Mouse (Mus musculus) macrophage (primary cell): Measurements from ENCODE around the gene Vmn2r21. TPM values are rescaled to one million over a fixed set of nuclear protein-coding genes. Genes with fewer than 3 reads are reported as not detected.
"Not testable (repeated sequence)": the region's sequence is repeated elsewhere in the genome, so short reads cannot be mapped to it uniquely, and the experiment has no call there.

ENCODE experiments used
- H3K27ac ChIP-seq: fragments of 350-480 bp; formaldehyde crosslinking; 2 replicates; pipeline ENCODE4 v1.9.0; 2021
- H3K36me3 ChIP-seq: fragments of 350-480 bp; formaldehyde crosslinking; 2 replicates; pipeline ENCODE4 v1.9.0; 2021; ENCODE audit errors: inconsistent target
- H3K4me3 ChIP-seq: fragments of 350-480 bp; formaldehyde crosslinking; 2 replicates; pipeline ENCODE4 v1.9.0; 2021; ENCODE audit errors: inconsistent target
- H3K79me2 ChIP-seq: fragments of 350-480 bp; formaldehyde crosslinking; 2 replicates; pipeline ENCODE4 v1.9.0; 2021; ENCODE audit errors: inconsistent target
- WGBS: methylation state at CpG from one replicate; pipeline ENCODE4 v1.1.7; 2026; ENCODE audit warnings: inconsistent platforms; ENCODE audit not compliant: missing documents; 5-methylcytosine and 5-hydroxymethylcytosine counted together
- polyA plus RNA-seq: library from polyadenylated mRNA; stranded (reverse); fragments of 250-400 nt; gene quantifications from 3 replicates; pipeline ENCODE4 v1.2.4, GENCODE M21; 2018; ENCODE audit warnings: inconsistent platforms
- total RNA-seq, 78 experiments: library from RNA; depleted of rRNA; stranded (reverse); fragments of 250-400 nt; gene quantifications; 1 replicate in 9 of 78; 2 replicates in 24 of 78; 3 replicates in 43 of 78; 4 replicates in 2 of 78; pipeline ENCODE4 v1.2.4; 2018; ENCODE audit warnings: inconsistent platforms in 56 of 78

The Vmn2r21 gene
- not detected for total RNA-seq (2018; cell fraction: chromatin; rRNA removed)
- not detected for total RNA-seq (2018; cell fraction: cytosol; rRNA removed)
- not detected for total RNA-seq (2018; cell fraction: nucleus; rRNA removed)
- not detected in 3 replicates for polyA plus RNA-seq

DNA sequence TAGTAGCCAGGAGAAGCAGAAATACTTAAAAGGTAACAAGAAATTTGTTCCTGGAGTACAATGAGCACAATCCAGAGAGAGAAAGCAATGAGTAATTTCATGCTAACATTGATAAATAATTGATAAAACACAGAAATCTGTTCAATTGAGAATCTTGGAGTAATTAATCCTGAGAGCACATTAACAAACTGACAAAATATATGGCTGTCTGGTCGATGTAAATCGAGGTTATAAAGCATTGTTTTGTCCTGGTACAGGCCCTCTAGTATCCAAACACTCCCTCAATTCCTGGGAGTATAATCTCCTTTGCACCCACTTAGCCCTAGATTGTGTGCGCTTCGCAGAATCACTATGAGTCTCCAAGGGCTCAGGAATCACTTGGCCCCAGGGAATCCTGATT is at the start of gene Vmn2r21:
Gene Vmn2r21, minus strand, starts transcription at position 101 of the 400 bp plus-strand sequence.
- WGBS, result no CpG with 5 or more reads among the region's 4 CpGs
- H3K27ac ChIP-seq, H3K4me3 ChIP-seq, H3K79me2 ChIP-seq, H3K36me3 ChIP-seq: not testable (repeated sequence)

DNA sequence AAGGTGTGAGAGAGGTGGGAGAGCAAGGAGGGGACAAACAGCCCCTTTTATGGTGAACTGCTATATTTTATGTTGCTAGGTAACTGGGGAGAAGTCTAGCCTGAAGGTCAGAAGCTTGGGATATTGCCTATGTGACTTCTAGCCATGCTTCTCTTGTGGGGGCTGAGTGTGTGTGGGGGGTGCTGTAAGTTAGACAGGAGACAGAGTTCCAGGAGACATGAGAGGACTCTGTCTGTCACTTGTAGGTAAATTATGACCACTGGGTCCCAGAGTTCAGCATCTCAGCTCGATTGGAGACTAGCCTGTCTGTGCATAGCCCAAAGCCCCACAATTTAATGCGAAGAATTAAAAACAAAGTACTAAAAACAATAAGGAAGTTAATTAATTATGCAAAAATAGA is 41.5 kb upstream of the Vmn2r21 start:
- H3K79me2 ChIP-seq, H3K4me3 ChIP-seq, H3K27ac ChIP-seq, H3K36me3 ChIP-seq: not testable (repeated sequence)
- no CpG with 5 or more reads among the region's 2 CpGs for WGBS

DNA sequence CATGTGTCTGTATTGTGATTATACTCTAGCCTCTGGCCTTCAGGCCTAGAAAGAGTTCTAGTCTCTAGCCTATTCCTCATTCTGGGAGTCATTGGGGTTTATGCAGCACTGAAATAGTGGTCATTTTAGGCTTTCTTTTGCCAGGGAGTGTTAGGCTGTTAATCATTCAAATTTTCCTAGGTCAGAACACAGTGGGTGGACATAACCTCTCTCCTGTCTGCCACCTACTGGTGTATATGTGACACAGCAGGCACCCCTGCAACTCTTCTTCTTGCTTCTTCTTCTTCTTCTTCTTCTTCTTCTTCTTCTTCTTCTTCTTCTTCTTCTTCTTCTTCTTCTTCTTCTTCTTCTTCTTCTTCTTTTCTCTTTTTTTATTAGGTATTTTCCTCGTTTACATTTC is 6.5 kb upstream of the Vmn2r21 start:
- not testable (repeated sequence) for H3K36me3 ChIP-seq, H3K79me2 ChIP-seq, H3K4me3 ChIP-seq, H3K27ac ChIP-seq
- no CpG with 5 or more reads among the region's 1 CpGs for WGBS

DNA sequence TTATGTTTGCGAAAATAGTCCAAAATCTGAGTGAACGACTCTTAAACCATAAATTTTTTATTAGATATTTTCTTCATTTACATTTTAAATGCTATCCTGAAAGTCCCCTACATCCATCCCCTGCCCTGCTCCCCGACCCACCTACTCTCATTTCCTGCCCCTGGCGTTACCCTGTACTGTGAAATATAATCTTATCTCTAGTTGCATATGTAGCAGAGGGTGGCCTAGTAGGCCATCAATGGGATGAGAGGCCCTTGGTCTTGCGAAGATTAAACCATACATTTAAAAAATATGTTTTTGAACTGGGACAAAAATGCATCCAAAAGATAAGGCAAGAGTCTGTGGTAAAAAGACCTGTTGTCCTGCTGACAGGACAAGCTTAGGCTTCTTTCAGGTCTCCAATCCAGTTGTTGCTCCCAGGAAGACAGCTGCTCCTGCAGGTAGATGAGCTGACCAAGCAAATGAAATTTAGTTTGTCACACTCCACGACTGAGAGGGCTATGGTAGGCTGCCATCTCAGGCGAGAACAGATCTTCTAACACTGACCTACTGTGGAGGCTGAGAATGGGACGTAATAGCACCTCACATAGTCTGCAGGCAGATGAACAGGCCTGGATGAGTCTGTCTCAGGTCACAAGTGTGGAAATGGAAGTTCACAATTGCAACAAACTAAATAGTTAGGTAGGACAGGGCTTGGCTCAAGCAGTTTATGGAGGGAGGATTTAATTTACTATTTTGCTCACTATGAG is 10.8 kb downstream of the Vmn2r21 start:
- not testable (repeated sequence) for H3K36me3 ChIP-seq, H3K79me2 ChIP-seq, H3K4me3 ChIP-seq, H3K27ac ChIP-seq
- WGBS, result no CpG with 5 or more reads among the region's 8 CpGs

DNA sequence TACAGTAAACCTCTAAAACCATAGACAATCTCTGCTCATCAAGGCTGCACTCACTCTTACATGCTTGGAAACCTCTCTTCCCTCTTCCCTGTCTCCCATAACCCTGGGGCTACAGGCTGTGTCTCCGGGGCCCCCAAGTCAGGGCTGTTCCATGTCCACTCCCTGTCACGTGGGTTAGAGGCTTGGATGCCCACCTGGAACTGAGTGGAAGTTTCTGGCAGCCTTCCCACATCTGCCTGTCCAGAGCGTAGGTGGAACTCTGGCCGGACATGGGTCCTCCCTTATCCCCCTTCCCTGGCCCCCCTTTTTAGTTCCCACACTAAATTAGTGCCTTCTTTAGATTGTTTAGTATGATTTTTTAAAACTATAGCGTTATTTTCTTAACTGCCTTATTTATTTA is 60.2 kb downstream of the Vmn2r21 start:
- H3K79me2 ChIP-seq, H3K27ac ChIP-seq, H3K36me3 ChIP-seq, H3K4me3 ChIP-seq: not testable (repeated sequence)
- no CpG with 5 or more reads among the region's 5 CpGs for WGBS

DNA sequence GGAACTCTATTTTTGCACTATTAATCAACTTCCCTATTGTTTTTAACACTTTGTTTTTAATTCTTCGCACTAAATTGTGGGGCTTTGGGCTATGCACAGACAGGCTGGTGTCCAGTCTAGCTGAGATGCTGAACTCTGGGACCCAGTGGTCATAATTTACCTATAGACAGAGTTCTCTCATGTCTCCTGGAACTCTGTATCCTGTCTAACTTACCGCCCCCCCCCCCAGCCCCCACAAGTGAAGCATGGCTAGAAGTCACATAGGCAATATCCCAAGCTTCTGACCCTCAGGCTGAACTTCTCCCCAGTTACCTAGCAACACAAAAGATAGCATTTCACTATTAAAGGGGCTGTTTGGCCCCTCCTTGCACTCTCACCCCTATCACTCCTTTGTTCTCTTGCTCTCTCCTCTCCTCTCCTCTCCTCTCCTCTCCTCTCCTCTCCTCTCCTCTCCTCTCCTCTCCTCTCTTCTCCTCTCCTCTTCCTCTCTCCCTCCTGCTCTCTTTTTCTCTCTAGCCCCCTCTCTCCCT is 60.7 kb downstream of the Vmn2r21 start:
- not testable (repeated sequence) for H3K27ac ChIP-seq, H3K36me3 ChIP-seq, H3K4me3 ChIP-seq, H3K79me2 ChIP-seq
- no CpG with 5 or more reads among the region's 2 CpGs for WGBS

DNA sequence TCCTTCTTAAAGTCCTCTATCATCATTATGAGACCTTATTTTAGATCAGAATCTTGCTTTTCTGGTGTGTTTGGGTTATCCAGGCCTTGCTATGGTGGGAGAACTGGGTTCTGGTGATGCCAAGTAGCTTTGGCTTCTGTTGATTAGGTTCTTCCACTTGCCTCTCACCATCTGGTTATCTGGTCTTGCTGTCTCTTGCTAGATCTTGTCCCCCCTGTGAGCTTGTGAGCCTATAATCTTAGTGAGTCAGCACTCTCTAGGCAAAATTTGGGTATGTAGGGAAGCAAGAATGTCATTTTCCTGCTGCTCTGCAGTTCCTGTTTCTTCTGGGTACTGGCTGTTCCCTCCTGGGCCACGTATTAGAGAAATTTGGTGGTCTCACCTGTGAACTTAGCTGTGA is 64.6 kb downstream of the Vmn2r21 start:
- not testable (repeated sequence) for H3K36me3 ChIP-seq, H3K27ac ChIP-seq
- WGBS, result no CpG with 5 or more reads among the region's 1 CpGs

More for the DNA sequence above, 64.6 kb downstream of the Vmn2r21 start:
- H3K4me3 ChIP-seq, H3K79me2 ChIP-seq: not testable (repeated sequence)

Other genes with a start within 250 kb of the Vmn2r21 start
- gene Clec4e, start 243.5 kb downstream of the Vmn2r21 start, polyA plus RNA-seq, result 12.6 to 34.8 TPM (median 12.7 TPM) in 3 replicates
- not detected in 3 replicates for gene Vmn2r19, start 225.1 kb downstream of the Vmn2r21 start, polyA plus RNA-seq
- not detected in 3 replicates for gene Vmn2r20, start 115.3 kb downstream of the Vmn2r21 start, polyA plus RNA-seq
- gene Vmn2r22, start 117.3 kb upstream of the Vmn2r21 start, polyA plus RNA-seq, result not detected in 3 replicates
- gene Vmn2r23, start 169.3 kb upstream of the Vmn2r21 start, polyA plus RNA-seq, result not detected in 3 replicates
- gene Vmn2r24, start 245.5 kb upstream of the Vmn2r21 start, polyA plus RNA-seq, result not detected in 3 replicates